Mouse (Mus musculus) neutrophil, adult 59 days (primary cell): ENCODE results near the gene Papola. TPM values are rescaled to one million over a fixed set of nuclear protein-coding genes. Genes with fewer than 3 reads are reported as not detected.

Source experiments
- total RNA-seq, 2 experiments: library from RNA; stranded (reverse); gene quantifications; 1 replicate in 1 of 2; 2 replicates in 1 of 2; pipeline ENCODE4 v1.2.4; 2023

The Papola gene
- total RNA-seq = 100 to 1,000 TPM; 127 to 154 TPM

DNA sequence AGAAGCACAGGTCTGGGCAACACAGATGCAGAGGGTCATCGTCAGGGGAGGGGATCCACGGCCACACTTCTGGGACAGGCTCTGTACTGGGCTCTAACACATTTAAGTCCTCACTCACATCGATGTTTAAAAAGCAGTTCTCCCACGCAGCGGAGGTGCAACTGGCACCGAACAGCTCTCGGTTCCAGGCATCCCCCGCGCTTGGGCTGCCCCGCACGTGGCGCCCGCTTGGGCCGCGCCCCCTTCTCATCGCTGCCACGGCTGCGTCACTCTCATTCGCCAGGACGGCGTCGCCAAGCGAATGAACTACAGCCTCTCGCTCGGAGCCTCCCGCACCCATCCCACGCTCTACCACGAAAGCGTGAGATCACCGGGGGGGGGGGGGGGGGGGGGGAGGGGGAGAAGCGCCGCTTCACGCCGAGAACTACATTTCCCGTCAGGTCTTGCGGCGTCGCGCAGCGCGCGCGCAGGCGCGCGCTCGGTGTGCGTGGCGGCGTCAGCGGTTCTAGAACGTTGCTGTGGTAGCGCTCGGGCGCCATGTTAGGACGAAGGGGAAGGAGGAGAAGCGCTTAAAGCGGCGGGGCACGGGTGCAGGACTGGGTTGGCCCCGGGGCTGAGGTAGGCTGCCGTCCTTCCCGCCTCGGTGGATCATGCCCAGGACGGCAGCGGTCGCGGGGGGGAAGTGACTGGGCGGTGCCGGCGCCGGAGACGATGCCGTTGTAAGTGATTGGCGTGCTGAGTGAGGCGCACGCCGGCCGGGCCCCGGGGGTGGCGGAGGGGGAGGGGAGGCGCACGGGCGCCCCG lies at the start of gene Papola:
Gene Papola (plus strand): TSS at position 499 of the 804 bp plus-strand sequence.

Other genes with a start within 250 kb of the Papola start
- not detected for gene Bdkrb2, start 221.5 kb upstream of the Papola start, total RNA-seq
- not detected for gene Bdkrb1, start 181.6 kb upstream of the Papola start, total RNA-seq
- 10 to 100 TPM; 10.7 to 16.6 TPM for gene Gskip, start 99.9 kb upstream of the Papola start, total RNA-seq
- gene Atg2b, start 99.5 kb upstream of the Papola start, total RNA-seq = 10 to 100 TPM; 17.0 to 17.5 TPM
- gene Ak7, start 78.7 kb upstream of the Papola start, total RNA-seq = under 1 TPM in 1 of 2 experiments, not detected in 1; 0.24 TPM
- gene Vrk1, start 225.5 kb downstream of the Papola start, total RNA-seq = 10 to 100 TPM; 77.5 to 85.2 TPM